Mouse (Mus musculus) midbrain, embryonic 10.5 days (tissue): ENCODE measurements at regions not wholly inside any gene's neighbourhood (a gene's known extent, or its start where the extent isn't known, plus 50 kb on each side); places are given as distances from the start of the nearest gene placed in this dataset.
A peak's percentile ranks its signal among the peaks of the same experiment; 100 is the strongest.

Experiments used
- DNase-seq: peaks from one replicate; pipeline ENCODE4 v3.0.0-alpha.2; 2017; ENCODE audit warnings: low spot score
- H3K27ac ChIP-seq: fragments of 300-500 bp; sonication (generic); replicated peaks from 2 replicates; pipeline ENCODE4 v1.5.1; 2016; ENCODE audit warnings: mild to moderate bottlenecking
- H3K27me3 ChIP-seq: fragments of 300-500 bp; sonication (generic); 2 replicates; pipeline ENCODE4 v1.6.1; 2016; ENCODE audit warnings: low read depth, mild to moderate bottlenecking; ENCODE audit not compliant: poor library complexity, severe bottlenecking
- H3K36me3 ChIP-seq: fragments of 300-500 bp; sonication (generic); 2 replicates; pipeline ENCODE4 v1.6.1; 2016; ENCODE audit warnings: mild to moderate bottlenecking, moderate library complexity
- H3K4me1 ChIP-seq: fragments of 300-500 bp; sonication (generic); 2 replicates; pipeline ENCODE4 v1.6.1; 2016
- H3K4me3 ChIP-seq: fragments of 300-500 bp; sonication (generic); 2 replicates; pipeline ENCODE4 v1.5.1; 2016; ENCODE audit warnings: mild to moderate bottlenecking, moderate library complexity
- H3K9me3 ChIP-seq: fragments of 300-500 bp; sonication (generic); replicated peaks from 2 replicates; pipeline ENCODE4 v1.6.1; 2016; ENCODE audit warnings: mild to moderate bottlenecking
- WGBS: fragments of 180-500 bp; shearing (Covaris S2); methylation state at CpG from one replicate; pipeline ENCODE4 v1.1.7; 2016; 5-methylcytosine and 5-hydroxymethylcytosine counted together

- H3K36me3 ChIP-seq = no peaks in the 10 kb centered on the region
- no peaks in the 10 kb centered on the region for H3K27me3 ChIP-seq
- H3K9me3 ChIP-seq = no peaks in the 10 kb centered on the region
- H3K27ac ChIP-seq = no peak overlapping the region
- no peak overlapping the region for H3K4me3 ChIP-seq
- H3K4me1 ChIP-seq = no peaks in the 10 kb centered on the region
- DNase-seq = no peak
- 92% methylated on average over 3 of the region's 3 CpGs for WGBS
Measured at GRCm38 (mm10) chr3:39341161-39341687, 454.5 kb downstream of the Fat4 start.

- 93% methylated on average over 3 of the region's 3 CpGs for WGBS
- no peaks in the 10 kb centered on the region for H3K4me1 ChIP-seq
Measured at GRCm38 (mm10) chr3:39344078-39344477, 457.3 kb downstream of the Fat4 start.

GRCm38 (mm10) chr3:39347578-39347977 is 460.8 kb downstream of the Fat4 start:
- Histone ChIP-seq H3K27me3 (no peaks in the 10 kb centered on the region), H3K27ac (no peak overlapping the region), H3K4me1 (no peaks in the 10 kb centered on the region), H3K9me3 (no peaks in the 10 kb centered on the region), H3K36me3 (no peaks in the 10 kb centered on the region), H3K4me3 (no peak overlapping the region)
- no peak for DNase-seq
- 97% methylated on average over 4 of the region's 4 CpGs for WGBS

More at GRCm38 (mm10) chr3:39344078-39344477, 457.3 kb downstream of the Fat4 start:
- H3K9me3 ChIP-seq = no peaks in the 10 kb centered on the region
- H3K4me3 ChIP-seq = no peak overlapping the region
- no peak for DNase-seq
- no peak overlapping the region for H3K27ac ChIP-seq
- H3K27me3 ChIP-seq = no peaks in the 10 kb centered on the region
- H3K36me3 ChIP-seq = no peaks in the 10 kb centered on the region

GRCm38 (mm10) chr3:39357012-39357411 is 470.3 kb downstream of the Fat4 start:
- H3K4me3 ChIP-seq = no peak overlapping the region
- no peaks in the 10 kb centered on the region for H3K36me3 ChIP-seq
- no peaks in the 10 kb centered on the region for H3K27me3 ChIP-seq
- DNase-seq = no peak
- no peaks in the 10 kb centered on the region for H3K4me1 ChIP-seq
- WGBS = 89% methylated on average over 2 of the region's 2 CpGs
- H3K9me3 ChIP-seq = 0 out of 2 replicates have a peak, but pooled peaks cover 3% of the 10 kb centered on the region
- no peak overlapping the region for H3K27ac ChIP-seq

- 80% methylated on average over 2 of the region's 2 CpGs for WGBS
- no peak for DNase-seq
Measured at GRCm38 (mm10) chr3:39360278-39360677, 473.5 kb downstream of the Fat4 start.

GRCm38 (mm10) chr3:39370926-39371325 is 484.2 kb downstream of the Fat4 start:
- no peaks in the 10 kb centered on the region for H3K36me3 ChIP-seq
- no peaks in the 10 kb centered on the region for H3K27me3 ChIP-seq
- H3K4me3 ChIP-seq = no peak overlapping the region
- DNase-seq = no peak
- no peak overlapping the region for H3K27ac ChIP-seq
- WGBS = 92% methylated on average over 4 of the region's 4 CpGs
- no peaks in the 10 kb centered on the region for H3K9me3 ChIP-seq
- no peaks in the 10 kb centered on the region for H3K4me1 ChIP-seq

More at GRCm38 (mm10) chr3:39360278-39360677, 473.5 kb downstream of the Fat4 start:
- no peak overlapping the region for H3K27ac ChIP-seq
- no peaks in the 10 kb centered on the region for H3K36me3 ChIP-seq
- no peaks in the 10 kb centered on the region for H3K4me1 ChIP-seq
- no peaks in the 10 kb centered on the region for H3K27me3 ChIP-seq
- H3K4me3 ChIP-seq = no peak overlapping the region
- H3K9me3 ChIP-seq = 0 out of 2 replicates have a peak, but pooled peaks cover 3% of the 10 kb centered on the region

- Histone ChIP-seq H3K27ac (no peak overlapping the region), H3K27me3 (no peaks in the 10 kb centered on the region), H3K4me1 (no peaks in the 10 kb centered on the region), H3K9me3 (no peaks in the 10 kb centered on the region), H3K4me3 (no peak overlapping the region), H3K36me3 (no peaks in the 10 kb centered on the region)
- DNase-seq = no peak
- whole genome bisulfite sequencing = 87% methylated on average over 10 of the region's 10 CpGs
Measured at GRCm38 (mm10) chr3:39372426-39372950, 485.7 kb downstream of the Fat4 start.

GRCm38 (mm10) chr3:39375465-39375864 is 488.7 kb downstream of the Fat4 start:
- no peaks in the 10 kb centered on the region for H3K4me1 ChIP-seq
- no peaks in the 10 kb centered on the region for H3K9me3 ChIP-seq
- no peaks in the 10 kb centered on the region for H3K36me3 ChIP-seq
- 90% methylated on average over 5 of the region's 5 CpGs for WGBS
- H3K27me3 ChIP-seq = no peaks in the 10 kb centered on the region
- no peak for DNase-seq
- no peak overlapping the region for H3K27ac ChIP-seq
- H3K4me3 ChIP-seq = no peak overlapping the region

GRCm38 (mm10) chr3:39388491-39388890 is 501.8 kb downstream of the Fat4 start:
- H3K27me3 ChIP-seq = no peaks in the 10 kb centered on the region
- no peaks in the 10 kb centered on the region for H3K9me3 ChIP-seq
- DNase-seq = no peak
- no peaks in the 10 kb centered on the region for H3K36me3 ChIP-seq
- H3K4me1 ChIP-seq = no peaks in the 10 kb centered on the region
- no peak overlapping the region for H3K27ac ChIP-seq
- 77% methylated on average over 1 of the region's 1 CpGs for WGBS
- no peak overlapping the region for H3K4me3 ChIP-seq

- Histone ChIP-seq H3K9me3 (no peaks in the 10 kb centered on the region), H3K36me3 (no peaks in the 10 kb centered on the region), H3K4me1 (no peaks in the 10 kb centered on the region), H3K27me3 (no peaks in the 10 kb centered on the region), H3K27ac (no peak overlapping the region), H3K4me3 (no peak overlapping the region)
- DNase-seq = peak; percentile 16
- WGBS = 74% methylated on average over 9 of the region's 9 CpGs
Measured at GRCm38 (mm10) chr3:39390442-39390841, 503.7 kb downstream of the Fat4 start.

- DNase-seq = no peak
- Histone ChIP-seq H3K27ac (no peak overlapping the region), H3K9me3 (no peaks in the 10 kb centered on the region), H3K36me3 (no peaks in the 10 kb centered on the region), H3K27me3 (no peaks in the 10 kb centered on the region), H3K4me3 (no peak overlapping the region), H3K4me1 (no peaks in the 10 kb centered on the region)
- WGBS = 75% methylated on average over 2 of the region's 2 CpGs
Measured at GRCm38 (mm10) chr3:39392053-39392452, 505.3 kb downstream of the Fat4 start.

- no peaks in the 10 kb centered on the region for H3K4me1 ChIP-seq
- no peak for DNase-seq
- no peaks in the 10 kb centered on the region for H3K36me3 ChIP-seq
- H3K9me3 ChIP-seq = no peaks in the 10 kb centered on the region
- no peak overlapping the region for H3K27ac ChIP-seq
- H3K27me3 ChIP-seq = no peaks in the 10 kb centered on the region
- no peak overlapping the region for H3K4me3 ChIP-seq
Measured at GRCm38 (mm10) chr3:39396672-39397071, 509.9 kb downstream of the Fat4 start.

GRCm38 (mm10) chr3:39397255-39397654 is 510.5 kb downstream of the Fat4 start:
- H3K4me3 ChIP-seq = no peak overlapping the region
- no peaks in the 10 kb centered on the region for H3K27me3 ChIP-seq
- H3K9me3 ChIP-seq = no peaks in the 10 kb centered on the region
- no peaks in the 10 kb centered on the region for H3K36me3 ChIP-seq
- H3K27ac ChIP-seq = no peak overlapping the region
- H3K4me1 ChIP-seq = no peaks in the 10 kb centered on the region
- DNase-seq = no peak
- WGBS = 82% methylated on average over 3 of the region's 3 CpGs

GRCm38 (mm10) chr3:39397677-39398076 is 510.9 kb downstream of the Fat4 start:
- 88% methylated on average over 2 of the region's 2 CpGs for WGBS
- DNase-seq = no peak
- Histone ChIP-seq H3K27ac (no peak overlapping the region), H3K4me1 (no peaks in the 10 kb centered on the region), H3K4me3 (no peak overlapping the region), H3K9me3 (no peaks in the 10 kb centered on the region), H3K27me3 (no peaks in the 10 kb centered on the region), H3K36me3 (no peaks in the 10 kb centered on the region)
